Mouse (Mus musculus): ENCODE measurements around the gene Olfr310. TPM values are rescaled to one million over a fixed set of nuclear protein-coding genes. Genes with fewer than 3 reads are reported as not detected.

The Olfr310 gene
- not detected for total RNA-seq (2018; cell fraction: chromatin; rRNA removed)
- total RNA-seq (2018; cell fraction: cytosol; rRNA removed) = not detected
- total RNA-seq (2018; cell fraction: nucleus; rRNA removed) = not detected
- polyA plus RNA-seq (2018) = not detected in 3 replicates

DNA sequence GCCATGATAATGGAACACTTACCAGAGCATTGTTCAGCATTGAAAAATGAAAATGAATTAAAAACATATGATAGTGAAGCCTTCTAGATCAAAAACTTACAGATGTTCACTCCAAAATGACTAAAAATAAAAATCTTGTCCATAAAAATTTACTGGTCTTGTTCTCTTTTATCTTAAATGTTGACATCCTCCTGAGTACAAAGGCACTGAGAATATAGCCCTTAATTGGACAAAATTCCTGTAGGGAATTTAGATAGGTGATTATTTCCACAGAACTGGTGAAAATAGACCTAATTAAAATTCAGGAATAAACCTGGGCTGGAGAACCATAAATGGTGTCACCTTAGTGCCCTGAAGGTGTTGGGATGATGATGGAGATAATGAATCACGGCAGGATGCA lies at the start of gene Olfr310:
TSS of gene Olfr310 (minus strand) at position 101 of the 400 bp plus-strand sequence.
- H3K79me2 ChIP-seq (ENCODE audit: inconsistent target) = no peaks in the 10 kb centered on the region
- H3K27ac ChIP-seq = no peak within 1 kb of the TSS
- no peak within 1 kb of the TSS for H3K4me3 ChIP-seq (ENCODE audit: inconsistent target)
- no peaks in the 10 kb centered on the region for H3K36me3 ChIP-seq (ENCODE audit: inconsistent target)
- 56% methylated on average over 1 of the region's 1 CpGs for WGBS (ENCODE audit: missing documents)

GRCm38 (mm10) chr7:86325530-86325929 lies 48.6 kb upstream of the Olfr310 start, which contains the start of gene Olfr308:
TSS of gene Olfr308 (minus strand) at chr7:86325630.
- Histone ChIP-seq H3K36me3 (ENCODE audit: inconsistent target) (no peaks in the 10 kb centered on the region), H3K27ac (no peak within 1 kb of the TSS), H3K79me2 (ENCODE audit: inconsistent target) (no peaks in the 10 kb centered on the region), H3K4me3 (ENCODE audit: inconsistent target) (no peak within 1 kb of the TSS)

GRCm38 (mm10) chr7:86321323-86321722 lies 44.4 kb upstream of the Olfr310 start:
- Histone ChIP-seq H3K4me3 (ENCODE audit: inconsistent target) (no peak overlapping the region), H3K36me3 (ENCODE audit: inconsistent target) (no peaks in the 10 kb centered on the region), H3K79me2 (ENCODE audit: inconsistent target) (no peaks in the 10 kb centered on the region), H3K27ac (no peak overlapping the region)
- 60% methylated on average over 2 of the region's 2 CpGs for WGBS (ENCODE audit: missing documents)

- no peaks in the 10 kb centered on the region for H3K36me3 ChIP-seq (ENCODE audit: inconsistent target)
- H3K79me2 ChIP-seq (ENCODE audit: inconsistent target) = no peaks in the 10 kb centered on the region
- no peak within 1 kb of the TSS for H3K27ac ChIP-seq
- 82% methylated on average over 2 of the region's 2 CpGs for WGBS (ENCODE audit: missing documents)
- no peak within 1 kb of the TSS for H3K4me3 ChIP-seq (ENCODE audit: inconsistent target)
These were observed 36.6 kb upstream of the Olfr310 start, which contains the start of gene Olfr309 for GRCm38 (mm10) chr7:86313608-86314007. TSS of gene Olfr309 (minus strand) at chr7:86313708.

DNA sequence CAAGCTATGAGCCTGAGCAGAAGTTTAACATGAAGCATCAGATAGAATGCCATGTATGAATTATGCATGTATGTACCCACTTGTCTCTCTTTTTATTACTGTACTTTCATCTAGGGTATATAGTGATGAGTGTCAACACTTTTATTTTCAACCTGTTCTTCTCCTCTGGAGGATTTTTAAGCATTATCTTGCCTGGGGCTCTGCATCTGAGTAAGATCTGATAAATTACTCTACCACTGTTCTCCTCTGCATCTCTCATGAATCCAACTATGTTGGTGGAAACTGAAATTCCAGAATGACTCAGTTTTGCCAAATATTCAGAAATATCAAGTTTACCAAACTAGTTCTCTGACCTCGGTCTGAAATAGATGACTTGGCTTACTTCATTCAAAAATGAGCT lies 30.8 kb downstream of the Olfr310 start, which contains the start of gene Vmn2r76:
TSS of gene Vmn2r76 (minus strand) at position 101 of the 400 bp plus-strand sequence.
- WGBS (ENCODE audit: missing documents) = 50% methylated on average over 1 of the region's 1 CpGs

More for the DNA sequence above, 30.8 kb downstream of the Olfr310 start, which contains the start of gene Vmn2r76:
- H3K79me2 ChIP-seq (ENCODE audit: inconsistent target) = no peaks in the 10 kb centered on the region
- no peak within 1 kb of the TSS for H3K4me3 ChIP-seq (ENCODE audit: inconsistent target)
- H3K36me3 ChIP-seq (ENCODE audit: inconsistent target) = no peaks in the 10 kb centered on the region
- no peak within 1 kb of the TSS for H3K27ac ChIP-seq

Other genes with a start within 250 kb of the Olfr310 start
- gene Vmn2r75, start 105.4 kb downstream of the Olfr310 start, polyA plus RNA-seq (2018) = not detected in 3 replicates
- not detected in 3 replicates for gene Vmn2r76, start 30.9 kb downstream of the Olfr310 start, polyA plus RNA-seq (2018)
- not detected in 3 replicates for gene Olfr309, start 36.5 kb upstream of the Olfr310 start, polyA plus RNA-seq (2018)
- not detected in 3 replicates for gene Olfr308, start 48.5 kb upstream of the Olfr310 start, polyA plus RNA-seq (2018)
- gene Olfr307, start 60.4 kb upstream of the Olfr310 start, polyA plus RNA-seq (2018) = not detected in 3 replicates
- gene Olfr305, start 89.8 kb upstream of the Olfr310 start, polyA plus RNA-seq (2018) = not detected in 3 replicates
- gene Olfr304, start 109.5 kb upstream of the Olfr310 start, polyA plus RNA-seq (2018) = not detected in 3 replicates
- gene Olfr303, start 120.6 kb upstream of the Olfr310 start, polyA plus RNA-seq (2018) = not detected in 3 replicates
- gene Olfr301, start 126.7 kb upstream of the Olfr310 start, polyA plus RNA-seq (2018) = not detected in 3 replicates
- not detected in 3 replicates for gene Olfr299, start 182.7 kb upstream of the Olfr310 start, polyA plus RNA-seq (2018)
- gene Olfr298, start 215.3 kb upstream of the Olfr310 start, polyA plus RNA-seq (2018) = not detected in 3 replicates
- not detected in 3 replicates for gene Olfr297, start 242.8 kb upstream of the Olfr310 start, polyA plus RNA-seq (2018)